Mouse (Mus musculus): ENCODE measurements around the gene Cct7.
A peak's percentile ranks its signal among the peaks of the same experiment; 100 is the strongest.

Gene Cct7

GRCm38 (mm10) chr6:85504908-85505307, 53.6 kb downstream of the Cct7 start:
- DNase-seq = no peak

GRCm38 (mm10) chr6:85508602-85509001, 57.3 kb downstream of the Cct7 start:
- no peak for DNase-seq

- DNase-seq = peak; percentile 18
Observed at GRCm38 (mm10) chr6:85510476-85510875, 59.2 kb downstream of the Cct7 start.

- peak; percentile 57 for DNase-seq
Observed at GRCm38 (mm10) chr6:85511286-85512055, 60.2 kb downstream of the Cct7 start.

GRCm38 (mm10) chr6:85512056-85512440, 60.7 kb downstream of the Cct7 start:
- DNase-seq = no peak

GRCm38 (mm10) chr6:85512577-85513530, 61.5 kb downstream of the Cct7 start:
- DNase-seq = no peak

- peak; percentile 21 for DNase-seq
Observed at GRCm38 (mm10) chr6:85513531-85513910, 62.2 kb downstream of the Cct7 start, which contains the start of gene Egr4. Egr4 (minus strand) TSS chr6:85513589.

- no peak for DNase-seq
Observed at GRCm38 (mm10) chr6:85515941-85516340, 64.6 kb downstream of the Cct7 start.

Data from kidney, postnatal 14 days (tissue).